Mouse (Mus musculus) erythroblast, embryonic 14.5 days (primary cell): ENCODE measurements around the gene Fblim1.

Experiments
- GATA1 ChIP-seq: IDR thresholded peaks from 2 replicates; pipeline ENCODE4 v1.6.1; 2012; ENCODE audit warnings: low read length, inconsistent platforms, mixed read lengths
- TAL1 ChIP-seq: IDR thresholded peaks from 3 replicates; pipeline ENCODE4 v1.6.1; 2012; ENCODE audit warnings: low read length, inconsistent platforms, mixed read lengths

DNA sequence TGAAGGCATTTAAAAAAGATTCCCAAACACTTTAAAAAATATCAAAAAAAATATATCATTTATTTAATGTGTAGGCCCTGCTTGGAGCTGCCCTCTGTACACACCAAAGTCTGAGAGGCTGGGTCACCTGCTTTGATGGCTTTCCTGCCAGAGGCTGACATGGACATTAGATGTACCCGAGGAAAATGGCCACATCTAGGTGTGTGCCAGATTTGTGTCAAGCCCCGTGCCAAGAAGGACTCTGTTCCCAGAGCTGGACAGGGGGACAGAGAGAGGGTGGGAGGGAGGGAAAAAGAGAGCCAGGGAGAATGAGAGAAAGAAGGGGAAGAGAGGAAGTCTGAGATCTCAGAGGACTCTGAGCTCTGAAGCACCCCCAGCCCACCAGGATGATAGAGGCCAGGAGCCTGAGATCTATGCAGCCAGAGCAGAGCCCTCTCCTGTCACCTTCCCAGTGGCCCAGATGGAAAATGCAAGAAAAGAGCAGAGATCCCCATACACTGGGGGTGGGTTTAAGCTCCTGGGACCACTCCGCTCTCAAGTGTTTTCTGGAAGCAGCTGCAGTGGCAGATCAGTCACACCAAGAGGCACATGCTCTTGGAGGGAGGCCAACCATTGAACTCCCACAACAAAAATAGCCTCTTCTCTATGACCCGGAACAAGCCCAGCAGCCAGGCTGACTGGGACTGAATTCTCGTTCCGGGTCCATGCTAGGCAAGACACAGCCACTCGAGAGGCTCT, 37.4 kb upstream of the Fblim1 start:
- TF ChIP-seq GATA1, result no peak
- TF ChIP-seq TAL1, result no peak
